ENCODE assay signal across 15 mouse cellular contexts in the genomic region with DNA sequence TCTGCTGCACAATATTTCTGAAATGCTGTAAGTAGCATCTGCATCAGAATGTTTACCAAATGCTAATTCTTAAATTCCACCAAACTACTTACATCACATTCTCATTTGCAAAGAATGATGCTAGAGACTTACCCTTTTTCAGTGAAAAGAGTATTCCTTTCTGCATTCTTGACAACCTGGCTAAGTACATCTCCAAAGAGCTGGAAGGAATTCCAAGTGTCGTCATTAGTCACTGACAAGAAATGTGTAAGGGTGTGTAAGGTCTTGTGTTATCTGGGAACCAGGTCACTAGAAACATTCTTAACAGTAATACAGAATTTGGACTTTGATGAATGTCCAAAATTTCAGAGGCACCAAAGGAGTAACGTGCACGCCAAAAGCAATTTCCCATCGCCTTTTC.
DNase-seq lines count a peak whose midpoint lies in the region.
"Had no signal": no experiment of that assay in that cellular context is flagged by ENCODE, and none has a peak within 500 bp of the region (broad histone marks: within the 10 kb centered on the region; RNA-seq: fewer than 3 reads in every experiment).

No protein-coding gene starts in this region.

- DNase-seq in retina, postnatal 1 day, result peak; percentile 21
- no peak for DNase-seq in retina, embryonic 14.5 days (ENCODE audit: low spot score)
- DNase-seq in Muller cell, postnatal 12 days (ENCODE audit: inconsistent ontology term), result peak; percentile 91
- no peak for DNase-seq in cerebellum, postnatal 25 days
- DNase-seq: adrenal gland, adult 2 months; adrenal gland, adult 8-10 months; adrenal gland, postnatal 10 days; adrenal gland, postnatal 14 days; adrenal gland, postnatal 25 days; adrenal gland, postnatal 36 days; B cell, adult 2 months; cerebellum, adult 11 months; cerebellum, adult 11-12 months; cerebellum, adult 18-20 months; cerebellum, adult 2 months had no signal

Comparison
In these comparisons a context has a peak if more than half of its experiments do, and no peak if none do; other contexts are left out.
1. DNase-seq: peak in retina, postnatal 1 day (single experiment) and Muller cell, postnatal 12 days (single experiment); none in retina, embryonic 14.5 days (single experiment) and cerebellum, postnatal 25 days (0 of 2).